Mouse (Mus musculus) kidney, embryonic 16.5 days (tissue): Measurements from ENCODE around the gene Fam171b. TPM values are rescaled to one million over a fixed set of nuclear protein-coding genes. Genes with fewer than 3 reads are reported as not detected.

Source experiments
- ATAC-seq: fragments of 200-750 bp; cut with Nextera tagmentation; 2 replicates; pipeline ENCODE4 v1.8.0; 2017; ENCODE audit warnings: moderate TSS enrichment; ENCODE audit not compliant: low FRiP score, low TSS enrichment
- H3K27ac ChIP-seq: fragments of 300-500 bp; sonication (generic); 2 replicates; pipeline ENCODE4 v1.5.1; 2014; ENCODE audit warnings: low read length
- H3K27me3 ChIP-seq: fragments of 300-500 bp; sonication (generic); 2 replicates; pipeline ENCODE4 v1.6.1; 2014; ENCODE audit warnings: low read length, control low read depth, mixed read lengths; ENCODE audit not compliant: insufficient read depth
- H3K36me3 ChIP-seq: fragments of 300-500 bp; sonication (generic); 2 replicates; pipeline ENCODE4 v1.6.1; 2014; ENCODE audit warnings: low read length, control low read depth, mixed read lengths; ENCODE audit not compliant: insufficient read depth
- H3K4me1 ChIP-seq: fragments of 300-500 bp; sonication (generic); 2 replicates; pipeline ENCODE4 v1.6.1; 2014; ENCODE audit warnings: low read length, control low read depth, mixed read lengths; ENCODE audit not compliant: insufficient read depth
- H3K4me2 ChIP-seq: fragments of 300-500 bp; sonication (generic); replicated peaks from 2 replicates; pipeline ENCODE4 v1.6.1; 2014; ENCODE audit warnings: low read depth, low read length
- H3K4me3 ChIP-seq: fragments of 300-500 bp; sonication (generic); 2 replicates; pipeline ENCODE4 v1.5.1; 2014; ENCODE audit warnings: mild to moderate bottlenecking, low read length
- H3K9ac ChIP-seq: fragments of 300-500 bp; sonication (generic); replicated peaks from 2 replicates; pipeline ENCODE4 v1.6.1; 2014; ENCODE audit warnings: low read length
- H3K9me3 ChIP-seq: fragments of 300-500 bp; sonication (generic); 2 replicates; pipeline ENCODE4 v1.6.1; 2016; ENCODE audit warnings: low read length, control low read depth
- WGBS: fragments of 180-500 bp; shearing (Covaris S2); extraction: QIAGEN DNeasy Blood & Tissue Kit; methylation state at CpG from one replicate; pipeline ENCODE4 v1.1.7; 2014; 5-methylcytosine and 5-hydroxymethylcytosine counted together
- polyA plus RNA-seq: library from polyadenylated mRNA; unstranded; fragments of >200 nt; fragmentation: Nextera tagmentation; extraction: Ambion mirVana; gene quantifications from 2 replicates; pipeline ENCODE4 v1.2.1, GENCODE M21; 2015

The Fam171b gene
- polyA plus RNA-seq, 1 experiment from 2014 or later, result 5.4 TPM

GRCm38 (mm10) chr2:83856236-83856635 is 43.8 kb downstream of the Fam171b start:
- ATAC-seq, result no peak
- H3K9ac ChIP-seq, result no peak overlapping the region
- 53% methylated on average over 4 of the region's 4 CpGs for WGBS
- no peaks in the 10 kb centered on the region for H3K4me1 ChIP-seq
- H3K36me3 ChIP-seq, result no peaks in the 10 kb centered on the region
- no peak overlapping the region for H3K4me3 ChIP-seq
- H3K9me3 ChIP-seq, result no peaks in the 10 kb centered on the region
- H3K27ac ChIP-seq, result no peak overlapping the region
- H3K27me3 ChIP-seq, result no peaks in the 10 kb centered on the region
- H3K4me2 ChIP-seq, result no peak overlapping the region

GRCm38 (mm10) chr2:83883850-83884420 is 71.5 kb downstream of the Fam171b start:
- ATAC-seq, result no peak
- Histone ChIP-seq H3K9ac (no peak overlapping the region), H3K4me2 (no peak overlapping the region), H3K9me3 (no peaks in the 10 kb centered on the region), H3K4me3 (no peak overlapping the region), H3K27me3 (no peaks in the 10 kb centered on the region), H3K4me1 (no peaks in the 10 kb centered on the region), H3K27ac (no peak overlapping the region), H3K36me3 (no peaks in the 10 kb centered on the region)
- 78% methylated on average over 6 of the region's 6 CpGs for WGBS

GRCm38 (mm10) chr2:83893701-83894100 is 81.3 kb downstream of the Fam171b start:
- no peak overlapping the region for H3K4me2 ChIP-seq
- H3K9ac ChIP-seq, result no peak overlapping the region
- no peaks in the 10 kb centered on the region for H3K4me1 ChIP-seq
- 81% methylated on average over 2 of the region's 2 CpGs for WGBS
- no peaks in the 10 kb centered on the region for H3K36me3 ChIP-seq
- no peaks in the 10 kb centered on the region for H3K27me3 ChIP-seq
- H3K27ac ChIP-seq, result no peak overlapping the region
- H3K9me3 ChIP-seq, result no peaks in the 10 kb centered on the region
- H3K4me3 ChIP-seq, result no peak overlapping the region
- ATAC-seq, result no peak

GRCm38 (mm10) chr2:83901896-83902540 is 89.6 kb downstream of the Fam171b start:
- ATAC-seq, result no peak
- H3K4me2 ChIP-seq, result no peak overlapping the region
- H3K9ac ChIP-seq, result no peak overlapping the region
- H3K4me1 ChIP-seq, result no peaks in the 10 kb centered on the region
- H3K36me3 ChIP-seq, result no peaks in the 10 kb centered on the region
- no peaks in the 10 kb centered on the region for H3K27me3 ChIP-seq
- whole genome bisulfite sequencing, result 66% methylated on average over 2 of the region's 2 CpGs
- no peak overlapping the region for H3K27ac ChIP-seq
- H3K9me3 ChIP-seq, result no peaks in the 10 kb centered on the region
- H3K4me3 ChIP-seq, result no peak overlapping the region

- H3K27ac ChIP-seq, result no peak overlapping the region
- H3K4me3 ChIP-seq, result no peak overlapping the region
- ATAC-seq, result no peak
- H3K4me2 ChIP-seq, result no peak overlapping the region
- 20% methylated on average over 2 of the region's 2 CpGs for WGBS
- H3K27me3 ChIP-seq, result no peaks in the 10 kb centered on the region
- H3K9ac ChIP-seq, result no peak overlapping the region
- H3K4me1 ChIP-seq, result no peaks in the 10 kb centered on the region
- no peaks in the 10 kb centered on the region for H3K36me3 ChIP-seq
- no peaks in the 10 kb centered on the region for H3K9me3 ChIP-seq
Observed at GRCm38 (mm10) chr2:83929478-83930088, 117.1 kb downstream of the Fam171b start.

Other genes starting within 250 kb of the Fam171b start
- 120 and 146 TPM in 2 replicates for gene Zc3h15, start 168.2 kb upstream of the Fam171b start, polyA plus RNA-seq
- 77.1 and 88.9 TPM in 2 replicates for gene Itgav, start 88.2 kb upstream of the Fam171b start, polyA plus RNA-seq
- not detected in 2 replicates for gene Zswim2, start 128.6 kb downstream of the Fam171b start, polyA plus RNA-seq
- not detected in 2 replicates for gene Gm13698, start 143.1 kb downstream of the Fam171b start, polyA plus RNA-seq
- not detected in 2 replicates for gene Gm13693, start 148.9 kb downstream of the Fam171b start, polyA plus RNA-seq
- gene Gm13695, start 154.7 kb downstream of the Fam171b start, polyA plus RNA-seq, result not detected in 2 replicates
- not detected in 2 replicates for gene Gm13696, start 160.5 kb downstream of the Fam171b start, polyA plus RNA-seq
- gene Gm13694, start 166.3 kb downstream of the Fam171b start, polyA plus RNA-seq, result not detected in 2 replicates
- gene Gm13697, start 172.1 kb downstream of the Fam171b start, polyA plus RNA-seq, result not detected in 2 replicates
- not detected in 2 replicates for gene Gm13691, start 177.9 kb downstream of the Fam171b start, polyA plus RNA-seq